Mouse (Mus musculus): ENCODE measurements around the gene Naa35. TPM values are rescaled to one million over a fixed set of nuclear protein-coding genes. Genes with fewer than 3 reads are reported as not detected.

The Naa35 gene
- polyA plus RNA-seq, 1 experiment from 2014 or later = 128 TPM

- Histone ChIP-seq H3K4me1 (0 out of 2 replicates have a peak, but pooled peaks cover 2% of the 10 kb centered on the region), H3K4me3 (no peak overlapping the region), H3K27ac (no peak overlapping the region), H3K9me3 (no peaks in the 10 kb centered on the region), H3K36me3 (peaks cover 73% of the 10 kb centered on the region), H3K27me3 (replicated peaks) (no peaks in the 10 kb centered on the region), H3K9ac (no peak overlapping the region), H3K4me2 (replicated peaks) (no peak overlapping the region)
- 72% methylated on average over 11 of the region's 11 CpGs for WGBS
- ATAC-seq (ENCODE audit: low FRiP score, low read depth) = no peak
Observed at GRCm38 (mm10) chr13:59646674-59647244, 61.7 kb downstream of the Naa35 start.

DNA sequence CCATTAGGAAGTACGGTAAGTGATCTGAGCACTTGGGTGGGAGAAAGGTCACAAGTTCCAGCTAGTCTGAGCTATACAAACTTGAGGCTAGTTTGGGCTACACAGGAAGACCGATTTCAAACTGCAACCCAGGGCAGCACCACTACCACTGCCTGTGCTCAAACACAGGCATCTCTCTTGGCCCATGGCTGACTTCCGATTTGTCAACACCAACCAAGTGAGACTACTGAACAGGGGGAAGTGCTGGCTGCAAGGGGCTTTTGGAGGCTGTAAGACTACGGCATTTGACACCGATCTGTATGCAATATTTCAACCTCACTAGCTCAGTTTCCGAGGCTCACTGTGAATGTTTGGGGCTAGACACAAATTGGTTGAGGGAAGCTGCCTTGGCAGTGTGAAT is 62.4 kb downstream of the Naa35 start:
- ATAC-seq (ENCODE audit: low FRiP score, low read depth) = no peak
- no peak overlapping the region for H3K27ac ChIP-seq
- H3K27me3 ChIP-seq (replicated peaks) = no peaks in the 10 kb centered on the region
- H3K4me3 ChIP-seq = no peak overlapping the region
- H3K9ac ChIP-seq = no peak overlapping the region
- H3K9me3 ChIP-seq = no peaks in the 10 kb centered on the region
- no peak overlapping the region for H3K4me2 ChIP-seq (replicated peaks)
- H3K36me3 ChIP-seq = peaks cover 67% of the 10 kb centered on the region
- peaks cover 6% of the 10 kb centered on the region for H3K4me1 ChIP-seq
- 90% methylated on average over 6 of the region's 6 CpGs for whole genome bisulfite sequencing

DNA sequence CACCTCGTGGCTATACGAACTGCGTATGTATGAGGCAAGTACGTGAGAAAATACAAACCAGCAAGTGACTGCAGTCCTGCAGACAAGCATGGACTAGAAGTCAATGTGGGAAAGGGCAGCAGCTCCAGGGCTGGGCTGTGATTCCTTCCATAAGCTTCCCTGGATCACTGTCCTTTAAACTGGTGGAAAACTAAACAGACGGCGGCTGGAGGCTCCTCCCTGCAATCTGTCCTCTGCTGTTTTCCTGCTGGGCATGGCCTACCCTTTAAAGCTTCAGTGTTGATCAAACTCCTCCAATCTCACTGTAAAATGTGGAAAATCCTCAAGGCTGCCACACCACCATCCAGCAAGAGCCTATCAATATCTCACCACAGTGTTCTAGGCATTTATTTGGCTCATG is 63.5 kb downstream of the Naa35 start:
- no peaks in the 10 kb centered on the region for H3K27me3 ChIP-seq (replicated peaks)
- peaks cover 60% of the 10 kb centered on the region for H3K36me3 ChIP-seq
- H3K9ac ChIP-seq = no peak overlapping the region
- no peak overlapping the region for H3K4me2 ChIP-seq (replicated peaks)
- no peak overlapping the region for H3K4me3 ChIP-seq
- no peaks in the 10 kb centered on the region for H3K9me3 ChIP-seq
- peaks cover 17% of the 10 kb centered on the region for H3K4me1 ChIP-seq
- no peak for ATAC-seq (ENCODE audit: low FRiP score, low read depth)
- WGBS = 90% methylated on average over 6 of the region's 6 CpGs
- H3K27ac ChIP-seq = no peak overlapping the region

DNA sequence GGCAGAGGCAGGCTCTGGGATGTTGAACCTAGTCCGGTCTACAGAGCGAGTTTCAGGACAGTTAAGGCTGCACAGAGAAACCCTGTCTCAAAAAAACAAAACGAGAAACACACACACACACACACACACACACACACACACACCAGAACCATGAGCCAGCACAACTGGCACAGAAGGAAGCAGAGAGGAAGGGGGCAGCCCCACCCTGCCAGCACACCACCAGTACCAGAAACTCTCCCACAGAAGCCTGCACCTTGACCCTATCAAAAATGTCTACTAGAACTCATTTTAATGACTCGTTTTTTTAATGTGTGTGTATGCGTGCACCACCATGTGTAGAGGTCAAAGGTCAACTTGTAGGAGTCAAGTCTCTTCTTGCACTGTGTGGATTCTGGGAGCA is 64.7 kb downstream of the Naa35 start:
- H3K4me3 ChIP-seq = no peak overlapping the region
- peaks cover 58% of the 10 kb centered on the region for H3K36me3 ChIP-seq
- H3K4me1 ChIP-seq = peaks cover 23% of the 10 kb centered on the region
- H3K9me3 ChIP-seq = no peaks in the 10 kb centered on the region
- ATAC-seq (ENCODE audit: low FRiP score, low read depth) = no peak
- no peak overlapping the region for H3K4me2 ChIP-seq (replicated peaks)
- H3K27me3 ChIP-seq (replicated peaks) = no peaks in the 10 kb centered on the region
- H3K9ac ChIP-seq = no peak overlapping the region
- H3K27ac ChIP-seq = no peak overlapping the region
- 74% methylated on average over 5 of the region's 5 CpGs for WGBS

- Histone ChIP-seq H3K4me1 (peaks cover 42% of the 10 kb centered on the region), H3K27me3 (replicated peaks) (no peaks in the 10 kb centered on the region), H3K36me3 (peaks cover 32% of the 10 kb centered on the region), H3K9me3 (no peaks in the 10 kb centered on the region), H3K9ac (no peak overlapping the region), H3K27ac (0 out of 2 replicates have a peak overlapping the region, but pooled peaks have one; percentile 23), H3K4me3 (no peak overlapping the region), H3K4me2 (replicated peaks) (no peak overlapping the region)
- 43% methylated on average over 5 of the region's 5 CpGs for WGBS
- no peak; the same call in 1 of the 2 replicates for ATAC-seq (ENCODE audit: low FRiP score, low read depth)
Observed at GRCm38 (mm10) chr13:59652651-59653050, 67.6 kb downstream of the Naa35 start.

DNA sequence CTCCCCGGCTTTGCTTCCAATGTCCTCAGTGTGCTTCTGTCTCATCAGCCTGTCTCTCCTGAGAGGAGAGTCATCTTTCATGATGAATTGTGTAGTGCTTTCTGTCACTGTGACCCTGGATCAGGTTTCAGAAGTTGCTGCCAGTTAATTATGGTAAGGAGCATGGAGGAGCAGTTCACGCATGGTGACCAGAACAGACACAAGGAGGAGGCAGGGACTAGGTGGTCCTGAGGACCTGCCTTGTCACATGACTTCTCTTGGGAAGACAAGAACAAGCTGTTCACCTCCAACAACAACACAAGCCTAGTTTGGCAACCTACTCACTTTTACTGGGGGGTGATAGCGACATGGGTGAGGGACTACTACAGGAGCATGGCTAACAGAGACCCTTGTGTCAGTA is 68.1 kb downstream of the Naa35 start:
- Histone ChIP-seq H3K4me2 (replicated peaks) (no peak overlapping the region), H3K27me3 (replicated peaks) (no peaks in the 10 kb centered on the region), H3K27ac (peak overlapping the region; percentile 37; the same call in 1 of the 2 replicates), H3K9me3 (no peaks in the 10 kb centered on the region), H3K4me3 (no peak overlapping the region), H3K9ac (no peak overlapping the region), H3K36me3 (peaks cover 32% of the 10 kb centered on the region), H3K4me1 (peaks cover 44% of the 10 kb centered on the region)
- ATAC-seq (ENCODE audit: low FRiP score, low read depth) = no peak
- whole genome bisulfite sequencing = 61% methylated on average over 3 of the region's 3 CpGs

DNA sequence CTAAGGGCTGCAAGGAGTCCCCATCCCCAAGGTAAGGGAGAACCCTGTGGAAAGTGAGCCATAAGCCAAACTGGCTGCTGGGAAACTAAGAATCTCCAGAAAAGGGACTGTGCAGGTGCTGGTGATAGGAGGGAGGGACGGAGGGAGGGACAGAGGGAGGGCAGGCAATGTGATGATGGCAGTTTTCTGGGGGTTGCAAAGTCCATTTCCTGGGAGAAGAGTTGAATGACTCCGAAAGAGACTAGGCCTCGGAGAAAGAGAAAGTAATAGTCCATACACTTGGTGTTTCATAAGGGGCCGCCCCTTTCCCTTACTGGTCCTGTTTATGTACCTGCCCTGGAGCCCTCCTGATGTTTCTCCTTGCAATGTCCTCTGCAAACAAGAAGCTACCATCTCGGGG is 69.4 kb downstream of the Naa35 start:
- ATAC-seq (ENCODE audit: low FRiP score, low read depth) = no peak
- no peak overlapping the region for H3K9ac ChIP-seq
- H3K27me3 ChIP-seq (replicated peaks) = no peaks in the 10 kb centered on the region
- H3K4me1 ChIP-seq = peaks cover 44% of the 10 kb centered on the region
- H3K36me3 ChIP-seq = peaks cover 33% of the 10 kb centered on the region
- 92% methylated on average over 5 of the region's 5 CpGs for WGBS
- peaks cover 4% of the 10 kb centered on the region; the same call in 1 of the 2 replicates for H3K9me3 ChIP-seq
- H3K27ac ChIP-seq = no peak overlapping the region
- no peak overlapping the region for H3K4me3 ChIP-seq
- no peak overlapping the region for H3K4me2 ChIP-seq (replicated peaks)

DNA sequence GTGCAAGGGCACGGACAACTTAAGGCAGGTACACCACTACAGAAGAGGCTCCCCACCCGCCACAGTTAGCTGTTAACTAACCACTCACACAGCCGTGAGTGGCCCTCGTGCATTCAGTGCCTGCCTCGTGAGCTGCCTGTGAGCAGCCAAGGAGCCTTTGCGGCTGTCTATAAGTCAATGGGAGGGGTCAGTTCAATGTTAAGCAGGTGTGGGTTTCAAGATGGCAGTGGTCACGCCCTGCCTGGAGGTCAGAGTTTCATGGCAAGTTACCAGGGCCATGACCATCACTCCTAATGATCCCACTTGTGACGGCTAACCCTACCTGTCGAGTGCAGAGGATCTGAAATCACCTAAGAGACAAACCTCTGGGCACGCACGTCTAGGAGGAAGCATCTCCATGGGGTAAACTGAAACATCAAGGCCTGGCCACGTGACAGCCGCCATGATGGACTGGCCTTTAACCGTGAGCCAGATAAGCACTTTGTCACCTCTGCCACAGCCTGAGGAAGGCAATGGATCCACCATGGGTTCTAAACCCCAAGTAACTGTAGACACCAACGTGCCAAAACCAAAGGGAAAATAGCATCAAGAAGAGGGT is 70.8 kb downstream of the Naa35 start:
- H3K4me1 ChIP-seq = peaks cover 44% of the 10 kb centered on the region
- no peak overlapping the region for H3K27ac ChIP-seq
- 91% methylated on average over 15 of the region's 15 CpGs for WGBS

DNA sequence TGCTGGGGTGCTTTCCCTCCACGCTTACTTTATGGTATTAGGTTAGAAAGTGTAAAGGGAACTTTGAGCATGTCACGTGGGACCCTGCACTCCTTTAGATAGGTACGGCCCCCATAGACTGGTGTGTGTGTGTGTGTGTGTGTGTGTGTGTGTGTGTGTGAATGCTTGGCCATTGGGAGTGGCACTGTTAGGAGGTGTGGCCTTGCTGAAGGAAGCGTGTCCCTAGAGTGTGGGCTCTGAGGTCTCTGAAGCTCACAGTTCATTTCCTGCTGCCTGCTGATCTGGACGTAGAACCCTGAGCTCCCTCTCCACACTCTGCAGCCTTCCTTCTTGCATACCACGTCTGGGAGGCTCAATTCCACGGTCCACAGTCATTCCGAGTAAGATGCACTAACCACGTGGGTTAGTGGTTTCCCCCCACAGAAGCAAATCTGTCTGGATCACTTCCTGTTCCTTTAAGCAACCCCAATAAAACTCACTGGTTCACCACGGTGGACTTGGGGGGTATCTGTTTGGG is 71.3 kb downstream of the Naa35 start:
- Histone ChIP-seq H3K9me3 (peaks cover 4% of the 10 kb centered on the region; the same call in 1 of the 2 replicates), H3K27me3 (replicated peaks) (no peaks in the 10 kb centered on the region), H3K4me2 (replicated peaks) (0 out of 2 replicates have a peak overlapping the region, but pooled peaks have one; percentile 14), H3K4me1 (peaks cover 44% of the 10 kb centered on the region), H3K4me3 (no peak overlapping the region), H3K9ac (0 out of 2 replicates have a peak overlapping the region, but pooled peaks have one; percentile 8), H3K36me3 (peaks cover 36% of the 10 kb centered on the region), H3K27ac (0 out of 2 replicates have a peak overlapping the region, but pooled peaks have one; percentile 16)
- 64% methylated on average over 10 of the region's 10 CpGs for WGBS
- ATAC-seq (ENCODE audit: low FRiP score, low read depth) = no peak

More for the DNA sequence above, 70.8 kb downstream of the Naa35 start:
- ATAC-seq (ENCODE audit: low FRiP score, low read depth) = no peak
- Histone ChIP-seq H3K9ac (no peak overlapping the region), H3K36me3 (peaks cover 34% of the 10 kb centered on the region), H3K4me2 (replicated peaks) (no peak overlapping the region), H3K4me3 (no peak overlapping the region), H3K27me3 (replicated peaks) (no peaks in the 10 kb centered on the region), H3K9me3 (peaks cover 4% of the 10 kb centered on the region; the same call in 1 of the 2 replicates)

- Histone ChIP-seq H3K9me3 (peaks cover 4% of the 10 kb centered on the region; the same call in 1 of the 2 replicates), H3K27me3 (replicated peaks) (no peaks in the 10 kb centered on the region), H3K4me2 (replicated peaks) (0 out of 2 replicates have a peak overlapping the region, but pooled peaks have one; percentile 14), H3K36me3 (peaks cover 42% of the 10 kb centered on the region), H3K4me3 (no peak overlapping the region), H3K9ac (0 out of 2 replicates have a peak overlapping the region, but pooled peaks have one; percentile 8), H3K27ac (peak overlapping the region; percentile 16; the same call in 1 of the 2 replicates), H3K4me1 (peaks cover 42% of the 10 kb centered on the region)
- ATAC-seq (ENCODE audit: low FRiP score, low read depth) = peak; percentile 68
- 31% methylated on average over 4 of the region's 4 CpGs for WGBS
Observed at GRCm38 (mm10) chr13:59656975-59657388, 71.9 kb downstream of the Naa35 start.

DNA sequence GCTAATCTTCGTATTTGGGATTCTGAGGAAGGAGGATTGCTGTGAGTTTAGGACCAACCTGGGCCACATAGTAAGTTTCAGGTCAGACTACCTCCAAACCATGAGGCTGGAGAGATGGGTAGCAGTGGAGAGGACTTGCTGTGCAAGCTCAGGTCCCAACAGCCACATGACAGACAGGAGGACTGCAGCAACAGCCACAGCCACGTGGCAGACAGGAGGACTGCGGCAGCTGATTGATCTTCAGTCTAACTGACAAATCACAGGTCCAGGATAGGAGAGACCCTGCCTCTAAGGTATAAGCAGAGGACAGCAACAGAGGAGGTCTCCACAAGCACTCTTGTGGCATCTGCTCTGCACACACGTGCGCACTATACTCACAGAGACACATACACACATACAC is 72.7 kb downstream of the Naa35 start:
- Histone ChIP-seq H3K4me1 (peaks cover 35% of the 10 kb centered on the region), H3K9ac (no peak overlapping the region), H3K27me3 (replicated peaks) (no peaks in the 10 kb centered on the region), H3K4me3 (no peak overlapping the region), H3K36me3 (peaks cover 50% of the 10 kb centered on the region), H3K4me2 (replicated peaks) (no peak overlapping the region), H3K9me3 (peaks cover 4% of the 10 kb centered on the region; the same call in 1 of the 2 replicates), H3K27ac (no peak overlapping the region)
- 80% methylated on average over 5 of the region's 5 CpGs for WGBS
- ATAC-seq (ENCODE audit: low FRiP score, low read depth) = no peak

DNA sequence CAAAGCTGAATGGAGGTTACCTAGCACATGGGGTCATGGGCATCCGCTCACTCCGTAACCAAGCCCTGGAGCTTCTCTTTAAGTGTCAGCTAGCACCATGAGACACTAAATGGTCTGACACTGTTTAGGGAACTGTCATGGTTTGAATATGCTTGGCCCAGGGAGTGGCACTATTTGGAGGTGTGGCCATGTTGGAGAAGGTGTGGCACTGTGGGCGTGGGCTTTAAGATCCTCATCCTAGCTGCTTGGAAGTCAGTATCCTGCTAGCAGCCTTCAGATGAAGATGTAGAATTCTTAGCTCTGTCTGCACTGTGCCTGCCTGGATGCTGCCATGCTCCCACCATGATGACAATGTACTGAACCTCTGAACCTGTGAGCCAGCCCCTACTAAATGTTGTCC is 75.3 kb downstream of the Naa35 start:
- no peak overlapping the region for H3K4me2 ChIP-seq (replicated peaks)
- WGBS = 96% methylated on average over 3 of the region's 3 CpGs

More for the DNA sequence above, 75.3 kb downstream of the Naa35 start:
- Histone ChIP-seq H3K4me1 (peaks cover 21% of the 10 kb centered on the region), H3K27ac (no peak overlapping the region), H3K36me3 (peaks cover 74% of the 10 kb centered on the region), H3K4me3 (no peak overlapping the region), H3K9me3 (peaks cover 4% of the 10 kb centered on the region; the same call in 1 of the 2 replicates), H3K27me3 (replicated peaks) (no peaks in the 10 kb centered on the region), H3K9ac (no peak overlapping the region)
- no peak for ATAC-seq (ENCODE audit: low FRiP score, low read depth)
